Mouse (Mus musculus): ENCODE data around the gene Tlr4. TPM values are rescaled to one million over a fixed set of nuclear protein-coding genes. Genes with fewer than 3 reads are reported as not detected.

The Tlr4 gene
- 23.3 to 24.7 TPM (median 24.2 TPM) in 3 replicates for total RNA-seq (2017)

DNA sequence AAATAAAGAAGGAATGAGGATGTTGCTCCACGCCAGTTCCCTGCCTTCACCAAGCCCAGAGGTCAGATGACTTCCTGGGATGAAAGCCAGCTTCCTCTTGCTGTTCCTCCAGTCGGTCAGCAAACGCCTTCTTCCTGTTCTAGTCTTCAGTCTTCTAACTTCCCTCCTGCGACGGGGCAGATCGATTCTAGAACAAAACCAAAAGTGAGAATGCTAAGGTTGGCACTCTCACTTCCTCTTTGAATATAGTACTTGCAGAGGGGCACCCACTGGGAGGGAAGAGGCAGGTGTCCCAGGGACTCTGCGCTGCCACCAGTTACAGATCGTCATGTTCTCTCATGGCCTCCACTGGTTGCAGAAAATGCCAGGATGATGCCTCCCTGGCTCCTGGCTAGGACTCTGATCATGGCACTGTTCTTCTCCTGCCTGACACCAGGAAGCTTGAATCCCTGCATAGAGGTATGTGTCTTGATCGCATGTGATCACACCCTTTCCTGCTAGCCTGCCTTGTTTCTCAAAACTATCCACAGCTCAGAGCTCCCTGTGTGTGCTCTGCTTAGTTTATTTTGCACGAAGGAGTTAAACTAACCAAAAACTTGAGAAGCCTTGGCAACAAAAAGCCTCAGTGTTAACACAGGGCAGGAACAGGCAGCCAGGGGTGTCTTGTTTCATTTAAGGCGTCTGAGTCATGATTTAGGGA, at the start of gene Tlr4:
Gene Tlr4 (plus strand): TSS at position 122 of the 700 bp plus-strand sequence.
- peak; percentile 94 for ATAC-seq (replicated peaks; ENCODE audit: insufficient number of reproducible peaks, low FRiP score, low TSS enrichment, poor library complexity, severe bottlenecking)

DNA sequence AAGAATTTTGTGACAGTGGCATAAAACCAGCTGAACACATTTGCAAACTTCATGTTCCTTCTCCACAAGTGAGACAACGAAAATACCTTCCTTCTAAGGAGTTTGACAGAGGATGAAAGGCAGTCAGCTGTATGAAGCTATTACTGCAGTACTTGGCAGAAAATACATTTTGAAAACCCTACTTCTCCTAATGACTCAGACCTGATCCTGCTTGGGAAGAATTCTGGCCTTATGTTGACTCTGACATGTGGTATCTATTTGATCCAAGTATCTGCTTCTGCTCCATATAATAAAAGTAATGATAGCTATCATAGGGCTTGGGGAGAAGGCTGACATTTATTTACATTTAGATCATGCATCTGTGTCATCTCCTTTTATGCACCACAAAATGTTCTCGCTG, 33.1 kb upstream of the Tlr4 start:
- no peak for ATAC-seq (replicated peaks; ENCODE audit: insufficient number of reproducible peaks, low FRiP score, low TSS enrichment, poor library complexity, severe bottlenecking)

DNA sequence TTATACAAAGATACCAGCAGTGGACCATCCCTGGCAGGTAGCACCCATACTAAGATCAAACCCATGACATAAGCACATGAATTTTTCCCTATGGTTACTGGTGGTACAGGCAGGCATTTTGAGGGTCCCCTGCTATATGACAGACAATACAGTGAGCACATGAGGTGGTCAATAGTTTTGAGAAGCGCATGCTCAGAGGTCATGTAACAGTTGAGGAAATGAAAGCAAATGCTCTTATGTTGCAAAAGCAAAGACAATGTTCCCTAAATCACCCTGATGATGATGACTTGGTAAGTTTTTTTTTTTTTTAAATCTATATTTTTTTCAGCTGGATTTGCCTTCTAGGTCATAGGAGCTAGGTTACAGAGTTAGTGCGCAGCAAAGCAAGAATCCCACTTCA, 30.7 kb upstream of the Tlr4 start:
- 0 out of 2 replicates have a peak, but pooled peaks have one; percentile 56 for ATAC-seq (replicated peaks; ENCODE audit: insufficient number of reproducible peaks, low FRiP score, low TSS enrichment, poor library complexity, severe bottlenecking)

DNA sequence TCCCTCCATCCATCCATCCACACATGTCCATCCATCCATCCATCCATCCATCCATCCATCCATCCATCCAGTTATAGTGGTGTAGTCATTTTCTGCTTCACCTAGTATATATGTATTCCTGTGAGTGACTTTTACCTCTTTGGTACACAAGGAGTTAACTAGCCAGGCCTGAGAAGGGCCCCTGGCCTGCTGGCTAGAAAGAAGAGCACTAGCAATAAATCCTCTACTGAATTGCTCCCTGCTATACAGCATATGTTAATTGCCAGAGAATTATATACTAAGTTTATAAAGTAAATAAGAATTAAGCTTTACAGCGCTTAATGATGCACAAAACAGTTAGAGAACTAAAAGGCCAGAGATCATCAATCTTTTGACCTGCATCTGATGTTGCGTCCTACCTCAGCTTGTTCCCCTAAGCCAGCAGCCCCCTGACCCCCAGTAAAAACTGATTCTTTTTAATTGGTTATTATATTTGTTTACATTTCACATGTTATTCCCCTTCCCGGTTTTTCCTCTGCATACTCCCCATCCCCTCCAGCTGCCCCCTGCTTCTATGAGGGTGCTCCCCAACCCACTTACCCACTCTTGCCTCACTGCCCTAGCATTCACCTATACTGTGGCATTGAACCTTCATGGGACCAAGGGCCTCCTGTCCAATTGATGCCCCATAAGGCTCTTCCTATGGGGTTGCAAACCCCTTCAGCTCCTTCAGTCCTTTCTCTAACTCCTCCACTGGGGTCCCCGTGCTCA, 22.7 kb upstream of the Tlr4 start:
- ATAC-seq (replicated peaks; ENCODE audit: insufficient number of reproducible peaks, low FRiP score, low TSS enrichment, poor library complexity, severe bottlenecking): no peak

DNA sequence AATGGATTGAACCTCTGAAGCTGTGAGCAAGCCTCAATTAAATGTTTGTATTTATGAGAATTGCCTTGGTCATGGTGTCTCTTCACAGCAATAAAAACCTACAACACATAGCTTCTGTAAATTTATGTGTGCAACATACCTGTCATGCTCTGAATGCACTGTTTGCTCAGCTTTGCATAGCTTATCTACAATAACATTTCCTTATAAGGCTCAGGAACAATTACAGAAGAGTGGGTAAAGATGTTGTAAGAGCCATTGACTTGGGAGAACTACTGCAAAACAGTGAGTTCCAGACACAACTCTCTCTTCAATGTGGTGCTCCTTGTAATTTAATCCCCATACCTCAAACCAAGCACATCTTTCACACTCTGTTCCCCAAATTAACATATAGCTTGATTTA, 21.6 kb upstream of the Tlr4 start:
- ATAC-seq (replicated peaks; ENCODE audit: insufficient number of reproducible peaks, low FRiP score, low TSS enrichment, poor library complexity, severe bottlenecking): no peak

DNA sequence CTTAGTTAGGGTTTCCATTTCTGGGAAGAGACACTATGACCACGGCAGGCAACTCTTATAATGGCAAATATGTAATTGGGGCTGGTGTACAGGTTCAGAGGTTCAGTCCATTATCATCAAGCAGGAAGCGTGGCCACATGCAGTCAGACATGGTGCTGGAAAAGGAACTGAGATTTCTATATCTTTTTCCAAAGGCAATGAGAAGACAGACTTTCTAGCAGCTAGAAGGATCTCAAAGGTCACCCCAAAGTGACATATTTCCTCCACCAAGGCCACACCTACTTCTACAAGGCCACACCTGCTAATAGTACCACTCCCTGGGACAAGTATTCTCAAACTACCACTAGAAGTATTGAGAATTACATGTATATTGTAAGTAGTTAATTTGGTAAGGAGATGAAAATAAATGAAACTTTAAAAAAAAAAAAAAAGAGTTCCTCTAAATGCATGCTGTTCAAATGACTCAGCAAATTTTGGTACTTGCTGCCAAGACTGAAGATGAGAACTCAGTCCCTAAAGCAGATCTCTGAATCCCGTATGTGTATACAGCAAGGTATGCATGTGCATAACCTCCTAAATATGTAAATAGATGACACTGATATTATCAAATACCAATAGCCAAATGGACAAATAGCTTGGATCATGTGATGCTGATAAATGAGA, 10.9 kb upstream of the Tlr4 start:
- no peak; the same call in 1 of the 2 replicates for ATAC-seq (replicated peaks; ENCODE audit: insufficient number of reproducible peaks, low FRiP score, low TSS enrichment, poor library complexity, severe bottlenecking)

DNA sequence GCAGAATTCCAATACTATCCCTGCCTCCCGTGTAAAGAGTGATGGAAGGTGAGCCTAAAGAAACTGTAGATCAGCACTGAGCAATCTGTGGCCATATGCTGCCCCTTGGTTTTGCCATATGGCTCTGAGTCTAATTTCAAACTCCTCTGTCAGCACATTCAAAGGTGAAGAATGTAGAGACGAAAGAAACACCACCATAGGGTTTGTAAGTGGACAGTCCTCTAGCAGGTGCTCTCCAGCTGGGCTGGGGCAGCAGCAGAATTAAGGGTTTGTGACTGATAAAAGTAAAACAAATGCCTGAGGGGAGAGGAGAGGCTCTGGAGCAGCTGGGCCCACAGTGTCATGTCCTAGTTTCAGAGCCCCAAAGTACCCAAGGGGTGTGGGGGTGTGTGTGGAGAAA, 6.2 kb upstream of the Tlr4 start:
- ATAC-seq (replicated peaks; ENCODE audit: insufficient number of reproducible peaks, low FRiP score, low TSS enrichment, poor library complexity, severe bottlenecking): no peak

DNA sequence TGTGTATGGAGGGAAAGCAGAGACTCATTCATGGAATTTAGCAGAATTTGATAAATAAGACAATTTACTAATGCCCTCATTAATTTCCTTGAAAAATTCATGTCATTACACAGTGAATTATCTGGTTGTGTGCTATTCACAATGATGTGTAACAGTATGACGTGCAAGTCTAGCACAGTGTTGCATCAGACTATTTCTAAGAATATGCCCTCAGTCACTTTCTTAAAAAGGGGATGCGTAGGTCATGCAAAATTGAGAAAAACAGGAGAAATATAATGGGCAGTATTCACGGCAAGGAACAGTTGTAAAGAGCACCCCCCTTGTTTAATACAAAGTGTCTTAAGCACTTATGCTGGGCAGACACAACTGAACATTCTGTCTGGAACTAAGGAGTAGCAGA, 5.6 kb upstream of the Tlr4 start:
- no peak for ATAC-seq (replicated peaks; ENCODE audit: insufficient number of reproducible peaks, low FRiP score, low TSS enrichment, poor library complexity, severe bottlenecking)

DNA sequence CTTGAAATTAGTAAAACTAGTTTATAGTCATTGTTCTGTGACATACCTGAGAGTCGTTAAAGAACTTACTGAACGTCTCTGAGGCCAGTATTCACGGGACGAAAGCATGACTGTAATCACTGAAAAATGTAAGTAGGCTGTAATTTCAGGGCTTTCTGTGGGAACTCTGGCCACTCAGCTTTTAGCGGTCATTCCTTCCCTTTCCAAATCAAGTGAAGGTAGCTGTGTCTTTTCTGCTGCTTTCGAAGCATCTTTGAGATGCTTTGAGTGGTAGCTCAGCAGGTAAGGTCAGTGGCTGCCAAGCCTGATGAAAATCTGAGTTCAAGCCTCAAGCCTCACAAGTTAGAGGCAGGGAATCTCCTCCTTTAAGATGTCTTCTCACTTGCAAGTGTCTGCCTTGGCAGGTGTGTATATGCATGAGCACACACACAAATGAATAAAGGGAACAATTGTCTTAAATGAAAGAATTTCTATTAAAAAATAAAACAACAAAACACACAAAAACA, 832 bp downstream of the Tlr4 start:
- ATAC-seq (replicated peaks; ENCODE audit: insufficient number of reproducible peaks, low FRiP score, low TSS enrichment, poor library complexity, severe bottlenecking): no peak

DNA sequence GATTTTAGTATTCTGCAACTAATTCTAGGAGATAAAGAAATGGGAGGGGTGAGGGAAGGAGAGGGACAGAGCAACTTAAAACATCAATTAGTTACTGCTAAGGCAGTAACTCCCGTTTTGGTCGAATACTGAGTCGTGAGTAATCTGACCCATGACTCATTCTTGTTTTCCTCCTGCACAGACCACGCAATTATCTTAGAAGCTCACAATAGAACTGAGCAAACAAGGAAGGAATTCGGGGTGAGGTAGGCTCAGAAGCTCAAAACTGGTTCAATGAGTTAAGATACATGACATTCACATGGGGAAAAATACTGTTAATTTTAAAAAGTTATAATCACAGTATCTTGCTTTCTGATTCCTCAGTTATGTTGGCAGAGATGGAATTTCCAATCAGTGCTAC, 1.3 kb downstream of the Tlr4 start:
- ATAC-seq (replicated peaks; ENCODE audit: insufficient number of reproducible peaks, low FRiP score, low TSS enrichment, poor library complexity, severe bottlenecking): no peak

DNA sequence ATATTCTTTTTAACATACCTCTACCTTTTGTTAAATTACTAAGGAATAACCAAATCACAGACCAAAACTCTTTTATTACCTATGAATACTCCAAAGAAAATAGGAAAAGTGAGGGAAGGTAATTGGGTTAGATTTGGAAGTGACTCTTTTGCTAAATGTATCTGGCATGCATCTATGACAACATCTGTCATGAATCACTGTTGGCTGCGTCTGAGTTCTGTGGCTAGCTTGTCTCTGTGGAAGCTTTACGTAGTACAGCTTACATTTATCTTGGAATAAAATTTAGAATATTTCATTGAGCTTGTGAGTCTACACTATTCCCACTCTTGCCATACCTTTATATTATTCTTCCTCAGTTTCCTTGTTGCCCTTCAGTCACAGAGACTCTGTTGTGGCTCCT, 10.7 kb downstream of the Tlr4 start:
- ATAC-seq (replicated peaks; ENCODE audit: insufficient number of reproducible peaks, low FRiP score, low TSS enrichment, poor library complexity, severe bottlenecking): no peak

DNA sequence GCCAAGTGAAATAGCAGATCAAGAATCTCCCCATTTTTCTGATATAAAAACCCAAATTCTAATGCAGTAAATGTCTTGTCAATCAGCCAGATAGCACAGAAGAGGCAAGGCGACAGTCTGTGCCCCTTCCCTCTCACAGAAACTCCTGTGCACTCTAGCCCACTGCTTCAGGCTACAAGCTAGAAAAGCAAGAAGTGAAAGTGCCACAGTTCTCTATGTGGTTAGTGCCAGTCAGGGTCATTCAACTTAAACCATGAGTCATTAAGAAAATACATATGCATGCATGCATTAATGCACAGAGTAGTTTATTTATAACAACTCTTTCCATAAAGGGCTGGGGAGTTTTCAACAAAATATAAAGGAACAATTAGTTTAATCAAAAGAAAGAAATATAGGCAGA, 15.9 kb downstream of the Tlr4 start:
- ATAC-seq (replicated peaks; ENCODE audit: insufficient number of reproducible peaks, low FRiP score, low TSS enrichment, poor library complexity, severe bottlenecking): peak; percentile 83

DNA sequence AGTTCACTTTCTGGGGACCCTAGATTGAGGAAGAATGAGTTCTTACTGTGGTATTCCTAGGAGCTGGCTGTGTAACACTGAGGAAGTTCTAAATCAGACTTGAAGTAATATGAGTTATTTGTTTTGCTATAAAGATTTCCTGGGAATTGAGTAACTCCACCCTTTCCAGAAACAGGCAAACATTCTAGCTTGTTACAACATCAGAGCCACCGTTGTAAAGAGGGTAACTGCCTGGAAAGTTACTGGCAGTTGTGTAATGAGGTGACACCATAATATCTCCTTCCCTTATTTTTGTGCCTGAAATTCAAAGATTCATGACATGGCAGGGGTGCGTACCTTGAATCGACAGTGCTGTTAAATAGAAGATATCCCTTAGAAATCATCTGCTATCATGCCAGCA, 24.6 kb downstream of the Tlr4 start:
- ATAC-seq (replicated peaks; ENCODE audit: insufficient number of reproducible peaks, low FRiP score, low TSS enrichment, poor library complexity, severe bottlenecking): no peak

DNA sequence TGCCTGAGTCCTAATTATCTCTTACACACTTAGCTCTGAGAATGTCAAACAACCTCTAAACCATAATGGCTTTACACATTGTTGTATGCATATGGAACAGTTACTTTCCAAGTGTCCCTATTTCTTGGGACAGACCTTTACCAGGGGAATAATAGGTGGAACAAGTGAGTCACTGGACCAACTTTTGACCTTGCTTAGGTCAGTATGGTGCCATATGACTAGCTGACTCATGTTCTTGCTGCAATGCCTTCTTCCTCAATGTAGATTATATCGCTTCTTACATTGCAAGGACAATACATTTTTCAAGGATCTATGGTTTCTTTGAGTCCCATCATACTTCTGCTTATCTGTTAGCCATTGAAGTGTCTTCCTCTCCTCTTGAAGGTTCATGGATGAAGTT, 29.6 kb downstream of the Tlr4 start:
- ATAC-seq (replicated peaks; ENCODE audit: insufficient number of reproducible peaks, low FRiP score, low TSS enrichment, poor library complexity, severe bottlenecking): no peak

DNA sequence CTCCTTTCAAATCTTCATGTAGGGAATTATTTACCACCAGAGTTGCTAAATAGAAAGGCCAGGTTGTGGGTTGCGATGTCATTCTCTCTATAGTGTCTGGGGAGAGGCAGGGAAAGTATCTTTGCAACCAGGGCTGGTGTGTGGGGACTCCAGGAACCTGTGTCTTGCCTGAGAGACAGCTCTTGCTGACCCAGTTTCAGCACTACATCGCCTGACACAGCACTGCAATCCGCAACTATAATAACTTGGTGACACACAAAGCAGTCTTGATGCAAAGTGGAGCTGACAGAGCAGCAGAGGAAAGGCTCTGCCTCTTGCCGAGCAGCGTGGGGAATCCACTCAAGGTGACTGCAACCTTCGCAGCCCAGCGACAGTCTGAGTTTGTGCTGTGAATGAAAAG, 42.5 kb downstream of the Tlr4 start:
- no peak for ATAC-seq (replicated peaks; ENCODE audit: insufficient number of reproducible peaks, low FRiP score, low TSS enrichment, poor library complexity, severe bottlenecking)

DNA sequence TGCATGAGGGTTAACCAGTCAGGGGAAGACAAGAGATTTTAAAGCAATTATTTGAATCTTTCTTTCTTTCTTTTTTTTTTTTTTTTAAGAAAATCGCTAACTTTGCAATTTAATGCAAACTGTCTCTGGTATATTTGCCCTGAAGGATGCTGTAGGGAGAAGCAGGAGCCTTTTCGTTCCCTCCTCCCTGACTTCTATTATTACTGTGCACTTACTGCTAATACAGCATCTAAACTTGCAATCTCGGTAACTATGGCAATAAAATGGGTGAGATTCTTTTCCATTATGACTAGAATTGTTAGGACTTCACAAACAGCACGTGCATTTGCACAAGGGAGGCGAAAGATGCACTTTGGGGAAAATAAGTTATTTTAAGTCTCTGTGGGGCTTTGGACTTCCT, 44.6 kb downstream of the Tlr4 start:
- no peak for ATAC-seq (replicated peaks; ENCODE audit: insufficient number of reproducible peaks, low FRiP score, low TSS enrichment, poor library complexity, severe bottlenecking)

DNA sequence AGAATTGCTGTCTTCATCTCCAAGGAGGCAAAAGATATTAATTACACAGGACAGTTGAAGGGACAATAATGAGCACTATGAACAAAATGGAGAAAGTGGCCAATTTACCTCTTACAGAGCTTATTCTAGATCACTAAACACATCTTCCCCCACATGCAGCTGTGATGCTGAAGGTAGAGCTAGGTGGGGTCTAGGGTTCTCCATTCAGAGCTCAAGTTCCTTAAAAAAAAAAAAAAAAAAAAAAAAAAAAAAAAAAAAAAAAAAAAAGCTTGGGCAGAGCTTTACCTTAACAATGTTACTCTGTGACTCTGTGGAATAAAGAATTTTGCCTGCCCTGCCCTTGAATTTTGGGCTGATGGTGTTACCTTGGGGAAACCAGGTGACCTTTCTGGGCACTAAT, 46.0 kb downstream of the Tlr4 start:
- ATAC-seq (replicated peaks; ENCODE audit: insufficient number of reproducible peaks, low FRiP score, low TSS enrichment, poor library complexity, severe bottlenecking): no peak

DNA sequence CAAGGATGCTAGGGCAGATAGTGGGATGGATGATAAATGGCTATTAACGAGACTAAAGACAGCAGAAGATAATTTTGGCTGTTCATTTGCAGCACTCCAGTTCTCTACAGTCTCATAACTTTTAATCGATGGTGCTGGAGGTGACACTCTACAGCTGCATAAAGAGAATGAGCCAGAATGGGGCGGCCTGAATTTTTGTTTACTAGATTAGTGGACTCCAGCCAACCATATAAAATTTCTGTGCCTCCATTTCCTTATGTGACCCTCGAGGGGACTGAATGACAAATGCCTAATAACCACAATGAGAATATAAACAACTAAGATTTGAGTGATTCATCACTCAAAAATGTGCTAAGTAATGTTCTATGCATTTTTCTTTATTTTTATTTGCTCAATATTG, 48.4 kb downstream of the Tlr4 start:
- no peak for ATAC-seq (replicated peaks; ENCODE audit: insufficient number of reproducible peaks, low FRiP score, low TSS enrichment, poor library complexity, severe bottlenecking)

DNA sequence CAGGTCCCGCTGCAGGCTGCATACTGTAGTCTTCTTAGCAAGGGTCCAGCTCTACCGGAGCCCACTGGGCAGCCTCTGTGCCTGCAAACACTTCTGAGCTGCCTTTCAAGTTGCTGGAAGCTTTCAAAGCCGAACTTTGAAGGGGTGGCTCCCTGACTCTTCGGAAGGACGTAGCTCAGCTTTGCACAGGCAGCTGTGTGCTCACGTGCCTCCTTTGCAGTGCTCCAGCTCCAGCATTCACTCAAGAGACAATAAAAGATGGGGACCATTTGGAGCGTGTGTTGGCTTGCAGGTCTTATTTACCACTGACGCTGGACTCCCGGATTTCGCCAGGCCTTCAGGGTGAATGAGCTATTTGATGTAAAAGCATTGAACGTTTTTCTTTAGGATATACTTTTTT, 50.2 kb downstream of the Tlr4 start:
- ATAC-seq (replicated peaks; ENCODE audit: insufficient number of reproducible peaks, low FRiP score, low TSS enrichment, poor library complexity, severe bottlenecking): no peak

DNA sequence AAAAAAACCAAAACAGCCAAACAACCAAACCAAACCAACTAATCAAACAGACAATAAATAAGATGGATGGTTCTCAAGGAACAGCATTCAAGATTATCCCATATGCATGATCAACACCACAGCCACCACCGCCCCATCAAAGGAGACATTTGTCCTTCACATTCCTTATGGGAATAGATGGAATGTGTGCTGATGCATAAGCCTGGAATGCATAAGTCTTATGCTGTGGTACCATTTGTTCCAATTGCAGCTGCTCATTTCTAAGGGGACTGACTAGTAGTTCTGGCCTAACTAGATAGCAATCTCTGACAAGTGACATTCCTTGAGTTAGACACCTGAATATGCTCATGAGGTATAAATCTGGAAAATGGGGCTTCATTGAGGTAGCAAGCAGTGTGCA, 54.1 kb downstream of the Tlr4 start:
- ATAC-seq (replicated peaks; ENCODE audit: insufficient number of reproducible peaks, low FRiP score, low TSS enrichment, poor library complexity, severe bottlenecking): no peak

All from monocyte, adult 5-6 weeks (primary cell).